Mouse (Mus musculus) bone marrow, adult 2 months (tissue): ENCODE results near the gene Nfe2l1. TPM values are rescaled to one million over a fixed set of nuclear protein-coding genes. Genes with fewer than 3 reads are reported as not detected.

Source experiments
- H3K27ac ChIP-seq: fragments of 200-500 bp; 2 replicates; pipeline ENCODE4 v1.5.1; 2012; ENCODE audit warnings: low read depth, mild to moderate bottlenecking, control low read depth, inconsistent platforms, low read length; ENCODE audit not compliant: control insufficient read depth, poor library complexity, insufficient read depth
- H3K4me1 ChIP-seq: fragments of 200-500 bp; 2 replicates; pipeline ENCODE4 v1.6.1; 2011; ENCODE audit warnings: low read length; ENCODE audit not compliant: control insufficient read depth, insufficient read depth
- H3K4me3 ChIP-seq: fragments of 200-500 bp; replicated peaks from 2 replicates; pipeline ENCODE3; 2011; ENCODE audit warnings: mild to moderate bottlenecking, low read depth, low read length, control low read depth; ENCODE audit not compliant: control insufficient read depth
- CTCF ChIP-seq: fragments of 200-500 bp; IDR thresholded peaks from 2 replicates; pipeline ENCODE4 v1.5.1; 2011; ENCODE audit warnings: low read length, control low read depth; ENCODE audit not compliant: control insufficient read depth, insufficient read depth
- POLR2A ChIP-seq: fragments of 200-500 bp; IDR thresholded peaks from 2 replicates; pipeline ENCODE4 v1.6.1; 2011; ENCODE audit warnings: low read depth, mild to moderate bottlenecking, control low read depth, low read length, borderline replicate concordance; ENCODE audit not compliant: control insufficient read depth
- WGBS: fragments of 180-500 bp; shearing (Covaris S2); methylation state at CpG from one replicate; pipeline ENCODE4 v1.1.7; 2018; 5-methylcytosine and 5-hydroxymethylcytosine counted together
- polyA plus RNA-seq: library from polyadenylated mRNA; stranded (reverse); fragments of >200 nt; gene quantifications from 2 replicates; pipeline ENCODE4 v1.2.4, GENCODE M21; 2011; ENCODE audit warnings: low replicate concordance; ENCODE audit not compliant: missing spikeins, insufficient read depth, insufficient read length

The Nfe2l1 gene
- polyA plus RNA-seq, 1 experiment = 54.1 TPM

- Histone ChIP-seq H3K4me3 (no peak overlapping the region), H3K4me1 (no peaks in the 10 kb centered on the region; the same call in 1 of the 2 replicates), H3K27ac (no peak overlapping the region)
- TF ChIP-seq POLR2A (no peak), CTCF (no peak)
- 71% methylated on average over 4 of the region's 4 CpGs for WGBS
Observed at GRCm38 (mm10) chr11:96838341-96838740, 8.6 kb upstream of the Nfe2l1 start.

- Histone ChIP-seq H3K4me1 (no peaks in the 10 kb centered on the region; the same call in 1 of the 2 replicates), H3K4me3 (no peak overlapping the region), H3K27ac (no peak overlapping the region)
- 49% methylated on average over 9 of the region's 9 CpGs for WGBS
- TF ChIP-seq CTCF (peak; percentile 19; the same call in 1 of the 2 replicates), POLR2A (no peak)
Observed at GRCm38 (mm10) chr11:96837298-96837697, 7.5 kb upstream of the Nfe2l1 start.

GRCm38 (mm10) chr11:96834127-96834526 is 4.4 kb upstream of the Nfe2l1 start:
- TF ChIP-seq POLR2A (no peak), CTCF (no peak)
- 91% methylated on average over 1 of the region's 1 CpGs for WGBS
- no peak overlapping the region for H3K27ac ChIP-seq

GRCm38 (mm10) chr11:96832973-96833372 is 3.2 kb upstream of the Nfe2l1 start:
- no peak overlapping the region for H3K4me3 ChIP-seq
- no peaks in the 10 kb centered on the region for H3K4me1 ChIP-seq
- 43% methylated on average over 2 of the region's 2 CpGs for WGBS
- no peak overlapping the region for H3K27ac ChIP-seq
- TF ChIP-seq CTCF = no peak
- no peak for TF ChIP-seq POLR2A

More at GRCm38 (mm10) chr11:96834127-96834526, 4.4 kb upstream of the Nfe2l1 start:
- Histone ChIP-seq H3K4me1 (no peaks in the 10 kb centered on the region), H3K4me3 (no peak overlapping the region)

- TF ChIP-seq CTCF = no peak
- TF ChIP-seq POLR2A = no peak
- 81% methylated on average over 3 of the region's 3 CpGs for WGBS
- no peak overlapping the region for H3K4me3 ChIP-seq
- H3K27ac ChIP-seq = no peak overlapping the region
- H3K4me1 ChIP-seq = no peaks in the 10 kb centered on the region; the same call in 1 of the 2 replicates
Observed at GRCm38 (mm10) chr11:96832541-96832940, 2.8 kb upstream of the Nfe2l1 start.

GRCm38 (mm10) chr11:96831516-96831915 is 1.7 kb upstream of the Nfe2l1 start:
- H3K4me1 ChIP-seq = no peaks in the 10 kb centered on the region; the same call in 1 of the 2 replicates
- H3K27ac ChIP-seq = no peak overlapping the region
- no peak overlapping the region for H3K4me3 ChIP-seq
- 79% methylated on average over 4 of the region's 4 CpGs for WGBS
- no peak for TF ChIP-seq CTCF
- TF ChIP-seq POLR2A = no peak

GRCm38 (mm10) chr11:96830539-96831216 is 910 bp upstream of the Nfe2l1 start:
- H3K4me3 ChIP-seq = peak overlapping the region; percentile 86
- 23% methylated on average over 13 of the region's 13 CpGs for WGBS
- H3K4me1 ChIP-seq = no peaks in the 10 kb centered on the region; the same call in 1 of the 2 replicates
- no peak for TF ChIP-seq POLR2A
- no peak for TF ChIP-seq CTCF
- H3K27ac ChIP-seq = peak overlapping the region; percentile 80

GRCm38 (mm10) chr11:96829403-96829812 is 360 bp downstream of the Nfe2l1 start:
- H3K27ac ChIP-seq = peak overlapping the region; percentile 97
- 0% methylated on average over 33 of the region's 33 CpGs for WGBS
- TF ChIP-seq CTCF (peak; percentile 13; the same call in 1 of the 2 replicates), POLR2A (peak; percentile 97)
- peak overlapping the region; percentile 94 for H3K4me3 ChIP-seq
- H3K4me1 ChIP-seq = no peaks in the 10 kb centered on the region; the same call in 1 of the 2 replicates

- 5% methylated on average over 10 of the region's 10 CpGs for WGBS
- Histone ChIP-seq H3K4me1 (no peaks in the 10 kb centered on the region; the same call in 1 of the 2 replicates), H3K27ac (peak overlapping the region; percentile 97), H3K4me3 (peak overlapping the region; percentile 94)
- TF ChIP-seq POLR2A (no peak), CTCF (no peak)
Observed at GRCm38 (mm10) chr11:96828881-96829280, 887 bp downstream of the Nfe2l1 start.
